Mouse (Mus musculus) forebrain, embryonic 13.5 days (tissue): ENCODE data around the gene Acot7. TPM values are rescaled to one million over a fixed set of nuclear protein-coding genes. Genes with fewer than 3 reads are reported as not detected.

Experiments
- ATAC-seq: fragments of 200-750 bp; cut with Nextera tagmentation; 2 replicates; pipeline ENCODE4 v1.8.0; 2017
- H3K27ac ChIP-seq: fragments of 300-500 bp; sonication (generic); 2 replicates; pipeline ENCODE4 v1.5.1; 2015; ENCODE audit warnings: inconsistent platforms, mild to moderate bottlenecking, moderate library complexity
- H3K27me3 ChIP-seq: fragments of 300-500 bp; sonication (generic); 2 replicates; pipeline ENCODE4 v1.6.1; 2015; ENCODE audit warnings: mild to moderate bottlenecking, inconsistent platforms
- H3K36me3 ChIP-seq: fragments of 300-500 bp; sonication (generic); 2 replicates; pipeline ENCODE4 v1.6.1; 2015; ENCODE audit warnings: mild to moderate bottlenecking, inconsistent platforms; ENCODE audit not compliant: poor library complexity, severe bottlenecking
- H3K4me1 ChIP-seq: fragments of 300-500 bp; sonication (generic); 2 replicates; pipeline ENCODE4 v1.6.1; 2015; ENCODE audit warnings: inconsistent platforms
- H3K4me2 ChIP-seq: fragments of 300-500 bp; sonication (generic); 2 replicates; pipeline ENCODE4 v1.6.1; 2015; ENCODE audit warnings: inconsistent platforms, mild to moderate bottlenecking, moderate library complexity
- H3K4me3 ChIP-seq: fragments of 300-500 bp; sonication (generic); 2 replicates; pipeline ENCODE4 v1.5.1; 2015; ENCODE audit warnings: mild to moderate bottlenecking, inconsistent platforms
- H3K9ac ChIP-seq: fragments of 300-500 bp; sonication (generic); 2 replicates; pipeline ENCODE4 v1.6.1; 2015; ENCODE audit warnings: mild to moderate bottlenecking, inconsistent platforms
- H3K9me3 ChIP-seq: fragments of 300-500 bp; sonication (generic); replicated peaks from 2 replicates; pipeline ENCODE4 v1.6.1; 2016; ENCODE audit warnings: inconsistent platforms
- WGBS: fragments of 180-500 bp; shearing (Covaris S2); methylation state at CpG from one replicate; pipeline ENCODE4 v1.1.7; 2015; 5-methylcytosine and 5-hydroxymethylcytosine counted together
- polyA plus RNA-seq: library from polyadenylated mRNA; unstranded; fragments of >200 nt; fragmentation: Nextera tagmentation; extraction: Ambion mirVana; gene quantifications from 2 replicates; pipeline ENCODE4 v1.2.1, GENCODE M21; 2015

The Acot7 gene
- polyA plus RNA-seq, 1 experiment from 2014 or later: 126 TPM

- H3K4me3 ChIP-seq: peak overlapping the region; percentile 17
- 35% methylated on average over 14 of the region's 14 CpGs for WGBS
- 0 out of 2 replicates have a peak, but pooled peaks have one; percentile 1 for ATAC-seq
- no peaks in the 10 kb centered on the region for H3K36me3 ChIP-seq
- H3K27ac ChIP-seq: peak overlapping the region; percentile 77
- H3K9me3 ChIP-seq: 0 out of 2 replicates have a peak, but pooled peaks cover 3% of the 10 kb centered on the region
- H3K4me2 ChIP-seq: peak overlapping the region; percentile 47
- H3K9ac ChIP-seq: peak overlapping the region; percentile 37
- H3K4me1 ChIP-seq: peaks cover 47% of the 10 kb centered on the region
- peaks cover 3% of the 10 kb centered on the region; the same call in 1 of the 2 replicates for H3K27me3 ChIP-seq
These were observed 8.5 kb downstream of the Acot7 start for GRCm38 (mm10) chr4:152186205-152187082.

GRCm38 (mm10) chr4:152187142-152187541 is 9.2 kb downstream of the Acot7 start:
- H3K4me2 ChIP-seq: no peak overlapping the region
- WGBS: 93% methylated on average over 9 of the region's 9 CpGs
- ATAC-seq: no peak
- 0 out of 2 replicates have a peak, but pooled peaks cover 3% of the 10 kb centered on the region for H3K9me3 ChIP-seq
- H3K4me3 ChIP-seq: no peak overlapping the region
- peaks cover 50% of the 10 kb centered on the region for H3K4me1 ChIP-seq
- peak overlapping the region; percentile 36; the same call in 1 of the 2 replicates for H3K27ac ChIP-seq
- no peaks in the 10 kb centered on the region for H3K36me3 ChIP-seq
- H3K9ac ChIP-seq: no peak overlapping the region
- H3K27me3 ChIP-seq: peaks cover 3% of the 10 kb centered on the region; the same call in 1 of the 2 replicates

GRCm38 (mm10) chr4:152188651-152189050 is 10.7 kb downstream of the Acot7 start:
- no peak for ATAC-seq
- H3K27me3 ChIP-seq: peaks cover 3% of the 10 kb centered on the region; the same call in 1 of the 2 replicates
- H3K4me3 ChIP-seq: no peak overlapping the region
- 98% methylated on average over 2 of the region's 2 CpGs for WGBS
- H3K9me3 ChIP-seq: 0 out of 2 replicates have a peak, but pooled peaks cover 3% of the 10 kb centered on the region
- H3K4me2 ChIP-seq: no peak overlapping the region
- no peak overlapping the region for H3K9ac ChIP-seq
- peaks cover 64% of the 10 kb centered on the region for H3K4me1 ChIP-seq
- no peaks in the 10 kb centered on the region for H3K36me3 ChIP-seq
- no peak overlapping the region for H3K27ac ChIP-seq

- Histone ChIP-seq H3K27ac (no peak overlapping the region), H3K4me2 (no peak overlapping the region), H3K9me3 (0 out of 2 replicates have a peak, but pooled peaks cover 3% of the 10 kb centered on the region), H3K4me3 (no peak overlapping the region), H3K4me1 (peaks cover 64% of the 10 kb centered on the region), H3K36me3 (no peaks in the 10 kb centered on the region), H3K27me3 (peaks cover 3% of the 10 kb centered on the region; the same call in 1 of the 2 replicates), H3K9ac (no peak overlapping the region)
- 90% methylated on average over 6 of the region's 6 CpGs for WGBS
- no peak for ATAC-seq
These were observed 11.1 kb downstream of the Acot7 start for GRCm38 (mm10) chr4:152189071-152189470.

- no peak overlapping the region for H3K4me3 ChIP-seq
- no peak overlapping the region for H3K27ac ChIP-seq
- no peak for ATAC-seq
- no peak overlapping the region for H3K9ac ChIP-seq
- WGBS: 87% methylated on average over 4 of the region's 4 CpGs
- H3K4me1 ChIP-seq: peaks cover 59% of the 10 kb centered on the region
- H3K9me3 ChIP-seq: 0 out of 2 replicates have a peak, but pooled peaks cover 3% of the 10 kb centered on the region
- H3K27me3 ChIP-seq: peaks cover 3% of the 10 kb centered on the region; the same call in 1 of the 2 replicates
- no peaks in the 10 kb centered on the region for H3K36me3 ChIP-seq
- H3K4me2 ChIP-seq: no peak overlapping the region
These were observed 11.8 kb downstream of the Acot7 start for GRCm38 (mm10) chr4:152189691-152190090.

- Histone ChIP-seq H3K9ac (no peak overlapping the region), H3K4me3 (no peak overlapping the region), H3K36me3 (no peaks in the 10 kb centered on the region), H3K4me2 (no peak overlapping the region), H3K9me3 (0 out of 2 replicates have a peak, but pooled peaks cover 3% of the 10 kb centered on the region), H3K4me1 (peaks cover 54% of the 10 kb centered on the region), H3K27me3 (peaks cover 3% of the 10 kb centered on the region; the same call in 1 of the 2 replicates), H3K27ac (no peak overlapping the region)
- WGBS: 55% methylated on average over 11 of the region's 11 CpGs
- ATAC-seq: no peak
These were observed 12.2 kb downstream of the Acot7 start for GRCm38 (mm10) chr4:152190096-152190653.

- 0 out of 2 replicates have a peak, but pooled peaks cover 3% of the 10 kb centered on the region for H3K9me3 ChIP-seq
- no peak overlapping the region for H3K4me2 ChIP-seq
- H3K27ac ChIP-seq: no peak overlapping the region
- H3K9ac ChIP-seq: no peak overlapping the region
- no peak overlapping the region for H3K4me3 ChIP-seq
- H3K36me3 ChIP-seq: no peaks in the 10 kb centered on the region
- no peak for ATAC-seq
- peaks cover 3% of the 10 kb centered on the region; the same call in 1 of the 2 replicates for H3K27me3 ChIP-seq
- 78% methylated on average over 5 of the region's 5 CpGs for WGBS
- H3K4me1 ChIP-seq: peaks cover 49% of the 10 kb centered on the region
These were observed 12.8 kb downstream of the Acot7 start for GRCm38 (mm10) chr4:152190701-152191100.

GRCm38 (mm10) chr4:152192569-152192968 is 14.6 kb downstream of the Acot7 start:
- no peaks in the 10 kb centered on the region for H3K36me3 ChIP-seq
- no peak overlapping the region for H3K27ac ChIP-seq
- H3K4me3 ChIP-seq: no peak overlapping the region
- 0 out of 2 replicates have a peak overlapping the region, but pooled peaks have one; percentile 26 for H3K9ac ChIP-seq
- WGBS: 13% methylated on average over 4 of the region's 4 CpGs
- ATAC-seq: no peak
- peaks cover 3% of the 10 kb centered on the region; the same call in 1 of the 2 replicates for H3K27me3 ChIP-seq
- H3K4me1 ChIP-seq: peaks cover 33% of the 10 kb centered on the region
- H3K9me3 ChIP-seq: no peaks in the 10 kb centered on the region
- no peak overlapping the region for H3K4me2 ChIP-seq

GRCm38 (mm10) chr4:152194476-152195175 is 16.7 kb downstream of the Acot7 start:
- Histone ChIP-seq H3K9ac (no peak overlapping the region), H3K4me3 (no peak overlapping the region), H3K27ac (no peak overlapping the region), H3K4me1 (peaks cover 31% of the 10 kb centered on the region), H3K4me2 (no peak overlapping the region), H3K9me3 (no peaks in the 10 kb centered on the region), H3K36me3 (no peaks in the 10 kb centered on the region), H3K27me3 (no peaks in the 10 kb centered on the region; the same call in 1 of the 2 replicates)
- no peak for ATAC-seq
- WGBS: 83% methylated on average over 3 of the region's 3 CpGs

GRCm38 (mm10) chr4:152196276-152196675 is 18.3 kb downstream of the Acot7 start:
- H3K9me3 ChIP-seq: no peaks in the 10 kb centered on the region
- H3K4me2 ChIP-seq: no peak overlapping the region
- no peaks in the 10 kb centered on the region for H3K27me3 ChIP-seq
- no peak overlapping the region for H3K27ac ChIP-seq
- WGBS: 96% methylated on average over 9 of the region's 9 CpGs
- no peak for ATAC-seq
- H3K36me3 ChIP-seq: no peaks in the 10 kb centered on the region
- H3K9ac ChIP-seq: no peak overlapping the region
- H3K4me1 ChIP-seq: peaks cover 17% of the 10 kb centered on the region
- H3K4me3 ChIP-seq: no peak overlapping the region

GRCm38 (mm10) chr4:152197545-152197944 is 19.6 kb downstream of the Acot7 start:
- no peaks in the 10 kb centered on the region for H3K36me3 ChIP-seq
- H3K4me3 ChIP-seq: no peak overlapping the region
- H3K4me1 ChIP-seq: peaks cover 16% of the 10 kb centered on the region
- no peak overlapping the region for H3K27ac ChIP-seq
- 86% methylated on average over 5 of the region's 5 CpGs for WGBS
- no peaks in the 10 kb centered on the region for H3K9me3 ChIP-seq
- no peak overlapping the region for H3K4me2 ChIP-seq
- ATAC-seq: no peak
- no peaks in the 10 kb centered on the region for H3K27me3 ChIP-seq
- no peak overlapping the region for H3K9ac ChIP-seq
